Mouse (Mus musculus): ENCODE measurements around the gene Fmo4. TPM values are rescaled to one million over a fixed set of nuclear protein-coding genes. Genes with fewer than 3 reads are reported as not detected.
"Not testable (repeated sequence)": the region's sequence is repeated elsewhere in the genome, so short reads cannot be mapped to it uniquely, and the experiment has no call there.

The Fmo4 gene
- total and polyA plus RNA-seq, 3 experiments = 0.03 to 0.22 TPM; not detected in 1

DNA sequence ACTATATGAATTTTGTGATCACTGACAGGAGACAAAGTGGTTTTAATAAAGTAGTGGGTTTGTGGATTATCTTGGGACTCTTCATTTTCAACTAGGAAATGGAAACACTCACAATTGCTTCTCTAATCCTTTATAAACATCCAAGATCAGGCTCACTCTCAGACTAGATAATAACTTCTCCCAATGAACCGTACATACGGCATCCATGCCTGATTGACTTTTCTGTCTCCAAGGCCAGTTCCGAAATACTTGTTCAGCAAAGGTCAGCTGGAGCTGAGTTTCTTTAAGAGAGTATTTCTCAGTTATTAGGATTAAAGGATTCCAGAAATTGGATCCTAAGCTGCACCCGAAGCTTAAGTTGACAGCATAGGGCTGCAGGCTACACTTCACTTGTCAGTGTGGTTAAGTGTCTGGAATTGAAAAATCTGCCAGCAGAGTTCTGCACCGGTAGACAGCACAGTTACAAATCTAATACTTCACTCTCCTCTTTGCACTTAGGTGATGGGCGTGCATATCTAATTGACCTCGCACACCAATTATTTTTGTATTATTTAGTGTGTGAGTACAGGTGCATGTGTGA lies 30.0 kb downstream of the Fmo4 start:
- Histone ChIP-seq H3K9me3 (replicated peaks) (no peaks in the 10 kb centered on the region), H3K4me3 (ENCODE audit: low read depth, low read length) (no peak overlapping the region), H3K4me1 (ENCODE audit: insufficient read depth, low read depth, low read length) (no peaks in the 10 kb centered on the region), H3K27me3 (ENCODE audit: insufficient read depth, low read length) (no peaks in the 10 kb centered on the region), H3K36me3 (replicated peaks) (no peaks in the 10 kb centered on the region)
- DNase-seq (ENCODE audit: low spot score) (no peak), ATAC-seq (ENCODE audit: extremely low read depth, insufficient number of reproducible peaks, low FRiP score, poor library complexity, severe bottlenecking) (no peak)
- no peak for TF ChIP-seq GATA2 (IDR thresholded peaks at IDR 0.05; ENCODE audit: borderline replicate concordance, low read depth, low read length)
- TF ChIP-seq POLR2AphosphoS5 (IDR thresholded peaks at IDR 0.05; ENCODE audit: insufficient replicate concordance, low read depth, low read length) = no peak
- no peak for TF ChIP-seq CTCF (IDR thresholded peaks at IDR 0.05; ENCODE audit: low read depth, low read length)
- TF ChIP-seq GATA1 (IDR thresholded peaks at IDR 0.05; ENCODE audit: borderline replicate concordance, low read length) = no peak
- no peak for TF ChIP-seq TAL1 (conservative IDR thresholded peaks at IDR 0.05; ENCODE audit: low read depth, low read length)

DNA sequence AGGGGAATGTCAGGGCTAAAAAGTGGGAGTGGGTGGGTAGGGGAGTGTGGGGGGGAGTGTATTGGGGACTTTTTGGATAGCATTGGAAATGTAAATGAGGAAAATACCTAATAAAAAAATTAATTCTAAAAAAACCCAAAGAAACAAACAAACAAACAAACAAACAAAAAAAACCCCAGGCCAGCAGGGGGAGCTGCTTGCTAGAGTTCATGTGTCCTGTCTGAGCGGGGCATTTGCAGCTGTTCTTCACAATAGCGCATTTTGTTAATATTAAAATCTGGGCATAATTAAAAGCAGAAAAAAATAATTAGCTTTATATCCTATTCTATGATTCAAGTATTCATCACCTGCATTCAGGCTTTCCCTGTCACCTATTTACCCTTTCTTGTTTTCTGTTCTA lies 32.7 kb downstream of the Fmo4 start:
- not testable (repeated sequence) for H3K4me3 ChIP-seq (ENCODE audit: low read depth, low read length); H3K27me3 ChIP-seq (ENCODE audit: insufficient read depth, low read length); H3K36me3 ChIP-seq (replicated peaks); ATAC-seq (ENCODE audit: extremely low read depth, insufficient number of reproducible peaks, low FRiP score, poor library complexity, severe bottlenecking); H3K4me1 ChIP-seq (ENCODE audit: insufficient read depth, low read depth, low read length); H3K9me3 ChIP-seq (replicated peaks); DNase-seq (ENCODE audit: low spot score)

DNA sequence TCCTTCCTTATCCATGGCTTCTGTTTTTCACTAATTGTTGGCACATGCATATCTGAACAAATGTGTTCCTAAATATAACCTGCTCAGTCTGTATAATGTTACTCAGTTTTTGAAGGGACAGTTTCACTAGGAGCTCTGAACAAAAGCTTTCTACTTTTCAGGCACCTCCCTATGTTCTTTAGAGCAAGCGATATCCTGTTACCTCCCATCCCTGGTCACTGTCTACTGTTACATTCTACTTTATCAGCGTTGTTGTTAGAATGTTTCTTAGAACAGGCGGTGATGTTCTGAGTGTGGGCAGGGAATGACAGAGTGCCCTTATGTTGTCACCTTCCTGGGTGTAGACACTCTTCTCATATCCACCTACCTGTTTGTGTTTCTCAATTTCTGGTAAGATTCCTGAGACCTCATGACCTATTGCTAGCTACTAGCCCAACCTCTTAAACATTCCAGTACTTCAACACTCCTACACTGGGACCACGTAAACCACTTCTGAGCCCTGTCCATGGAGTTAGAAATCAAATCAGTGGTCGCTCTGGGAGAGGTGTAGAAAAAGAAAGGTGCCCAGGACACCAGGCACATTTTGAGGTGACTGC lies 35.7 kb downstream of the Fmo4 start:
- no peak for TF ChIP-seq TAL1 (conservative IDR thresholded peaks at IDR 0.05; ENCODE audit: low read depth, low read length)
- TF ChIP-seq POLR2AphosphoS5 (IDR thresholded peaks at IDR 0.05; ENCODE audit: insufficient replicate concordance, low read depth, low read length) = no peak
- no peak for TF ChIP-seq GATA2 (IDR thresholded peaks at IDR 0.05; ENCODE audit: borderline replicate concordance, low read depth, low read length)
- no peak for TF ChIP-seq GATA1 (IDR thresholded peaks at IDR 0.05; ENCODE audit: borderline replicate concordance, low read length)
- no peak for TF ChIP-seq CTCF (IDR thresholded peaks at IDR 0.05; ENCODE audit: low read depth, low read length)
- no peaks in the 10 kb centered on the region for H3K27me3 ChIP-seq (ENCODE audit: insufficient read depth, low read length)
- ATAC-seq (ENCODE audit: extremely low read depth, insufficient number of reproducible peaks, low FRiP score, poor library complexity, severe bottlenecking) = no peak
- no peaks in the 10 kb centered on the region for H3K36me3 ChIP-seq (replicated peaks)
- no peak overlapping the region for H3K4me3 ChIP-seq (ENCODE audit: low read depth, low read length)
- no peak for DNase-seq (ENCODE audit: low spot score)
- no peaks in the 10 kb centered on the region for H3K9me3 ChIP-seq (replicated peaks)
- H3K4me1 ChIP-seq (ENCODE audit: insufficient read depth, low read depth, low read length) = no peaks in the 10 kb centered on the region

DNA sequence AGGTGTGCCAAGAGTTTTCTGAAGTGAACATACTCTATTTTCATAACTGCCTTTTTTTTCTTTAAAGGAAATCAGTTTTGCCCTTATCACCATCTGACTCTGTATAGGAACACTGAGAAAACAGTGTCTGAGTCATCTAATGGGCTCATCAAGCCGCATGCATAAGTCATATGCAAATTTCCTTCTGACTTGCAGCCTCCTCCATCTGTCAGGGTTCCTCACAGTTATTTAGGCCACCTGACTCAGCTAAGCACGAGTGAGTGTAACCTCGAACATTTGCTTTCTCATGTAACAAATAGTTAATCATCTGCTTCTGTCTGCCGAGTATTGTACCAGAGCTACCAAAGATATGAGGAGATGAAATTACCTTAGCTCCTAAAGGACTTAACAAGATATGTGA lies 40.1 kb downstream of the Fmo4 start:
- Histone ChIP-seq H3K36me3 (replicated peaks) (no peaks in the 10 kb centered on the region), H3K9me3 (replicated peaks) (no peaks in the 10 kb centered on the region), H3K4me3 (ENCODE audit: low read depth, low read length) (no peak overlapping the region), H3K4me1 (ENCODE audit: insufficient read depth, low read depth, low read length) (no peaks in the 10 kb centered on the region), H3K27me3 (ENCODE audit: insufficient read depth, low read length) (no peaks in the 10 kb centered on the region; the same call in 1 of the 2 replicates)
- TF ChIP-seq GATA1 (IDR thresholded peaks at IDR 0.05; ENCODE audit: borderline replicate concordance, low read length) (no peak), GATA2 (IDR thresholded peaks at IDR 0.05; ENCODE audit: borderline replicate concordance, low read depth, low read length) (no peak), POLR2AphosphoS5 (IDR thresholded peaks at IDR 0.05; ENCODE audit: insufficient replicate concordance, low read depth, low read length) (no peak), CTCF (IDR thresholded peaks at IDR 0.05; ENCODE audit: low read depth, low read length) (no peak)
- DNase-seq (ENCODE audit: low spot score) (no peak), ATAC-seq (ENCODE audit: extremely low read depth, insufficient number of reproducible peaks, low FRiP score, poor library complexity, severe bottlenecking) (no peak)

DNA sequence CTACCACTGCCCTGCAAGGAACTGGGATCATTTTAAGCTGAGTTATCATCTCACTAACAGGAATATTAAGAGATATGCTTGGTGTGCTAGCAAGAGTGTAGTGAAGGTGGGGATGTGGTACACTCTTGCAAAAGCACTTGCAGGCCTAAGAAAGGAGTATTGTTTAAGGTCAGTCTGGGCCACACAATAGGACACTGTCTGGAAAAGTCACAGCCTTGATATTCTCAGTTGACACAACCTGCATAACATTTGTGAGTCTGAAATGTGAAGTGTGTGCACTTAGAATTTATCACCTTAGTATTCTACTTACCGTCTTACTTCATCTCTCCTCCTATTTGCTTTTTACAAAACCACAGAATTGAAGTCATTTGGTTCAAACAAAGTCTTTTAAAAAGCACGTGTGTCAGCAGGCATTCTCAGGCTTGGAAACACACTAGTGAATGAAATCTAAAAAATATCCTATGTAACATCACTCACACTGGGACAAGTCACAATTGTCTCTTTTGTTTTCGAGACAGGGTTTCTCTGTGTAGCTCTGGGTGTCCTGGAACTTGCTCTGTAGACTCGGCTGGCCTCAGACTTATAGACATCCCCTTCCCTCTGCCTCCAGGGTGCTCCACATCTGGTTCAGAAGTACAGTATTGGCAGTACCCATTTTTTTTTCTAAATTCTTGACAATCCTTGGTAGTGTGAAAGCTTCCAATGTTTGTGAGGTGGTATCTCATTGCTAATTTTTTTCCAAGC lies 42.0 kb downstream of the Fmo4 start:
- TF ChIP-seq GATA2 (IDR thresholded peaks at IDR 0.05; ENCODE audit: borderline replicate concordance, low read depth, low read length) (no peak), POLR2AphosphoS5 (IDR thresholded peaks at IDR 0.05; ENCODE audit: insufficient replicate concordance, low read depth, low read length) (no peak), CTCF (IDR thresholded peaks at IDR 0.05; ENCODE audit: low read depth, low read length) (no peak), TAL1 (conservative IDR thresholded peaks at IDR 0.05; ENCODE audit: low read depth, low read length) (no peak), GATA1 (IDR thresholded peaks at IDR 0.05; ENCODE audit: borderline replicate concordance, low read length) (no peak)
- no peaks in the 10 kb centered on the region for H3K36me3 ChIP-seq (replicated peaks)

DNA sequence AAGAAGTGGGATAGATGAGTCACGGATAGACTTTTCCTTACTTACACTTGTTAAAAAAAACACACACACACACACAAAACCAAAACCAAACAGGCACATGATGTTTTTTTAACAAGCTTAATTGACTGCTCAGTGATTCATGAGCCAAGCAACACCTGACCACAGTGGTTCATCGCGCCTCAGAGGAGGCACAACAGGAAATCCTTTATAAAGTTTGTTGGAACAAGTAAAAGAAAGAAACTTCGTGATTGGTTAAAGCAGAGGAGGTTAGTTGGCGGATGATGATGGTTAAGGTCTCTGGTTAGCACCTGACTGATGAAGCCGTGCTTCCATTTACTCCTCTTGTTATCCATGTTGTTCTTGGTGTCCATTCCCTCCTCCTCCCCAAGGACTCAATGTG lies 61.8 kb downstream of the Fmo4 start:
- Histone ChIP-seq H3K36me3 (replicated peaks) (no peaks in the 10 kb centered on the region), H3K4me1 (ENCODE audit: insufficient read depth, low read depth, low read length) (no peaks in the 10 kb centered on the region), H3K9me3 (replicated peaks) (no peaks in the 10 kb centered on the region), H3K4me3 (ENCODE audit: low read depth, low read length) (no peak overlapping the region), H3K27me3 (ENCODE audit: insufficient read depth, low read length) (peaks cover 26% of the 10 kb centered on the region)
- DNase-seq (ENCODE audit: low spot score) = no peak
- no peak for TF ChIP-seq TAL1 (conservative IDR thresholded peaks at IDR 0.05; ENCODE audit: low read depth, low read length)
- no peak for TF ChIP-seq CTCF (IDR thresholded peaks at IDR 0.05; ENCODE audit: low read depth, low read length)
- no peak for TF ChIP-seq GATA1 (IDR thresholded peaks at IDR 0.05; ENCODE audit: borderline replicate concordance, low read length)
- ATAC-seq (ENCODE audit: extremely low read depth, insufficient number of reproducible peaks, low FRiP score, poor library complexity, severe bottlenecking) = no peak

More for the DNA sequence above, 42.0 kb downstream of the Fmo4 start:
- Histone ChIP-seq H3K4me1 (ENCODE audit: insufficient read depth, low read depth, low read length) (no peaks in the 10 kb centered on the region), H3K27me3 (ENCODE audit: insufficient read depth, low read length) (no peaks in the 10 kb centered on the region; the same call in 1 of the 2 replicates), H3K4me3 (ENCODE audit: low read depth, low read length) (no peak overlapping the region), H3K9me3 (replicated peaks) (no peaks in the 10 kb centered on the region)
- no peak for ATAC-seq (ENCODE audit: extremely low read depth, insufficient number of reproducible peaks, low FRiP score, poor library complexity, severe bottlenecking)
- DNase-seq (ENCODE audit: low spot score) = no peak

Measured in G1E (cell line).